Mouse (Mus musculus) MEL (cell line): ENCODE data around the gene Clic1. TPM values are rescaled to one million over a fixed set of nuclear protein-coding genes. Genes with fewer than 3 reads are reported as not detected.

Experiments
- DNase-seq: peaks from one replicate; pipeline ENCODE4 v3.0.0; 2011; ENCODE audit warnings: low read depth, low spot score
- H3K27ac ChIP-seq: 2 replicates; pipeline ENCODE4 v1.5.1; 2012; ENCODE audit warnings: low read depth, mild to moderate bottlenecking, control low read depth, low read length, moderate library complexity; ENCODE audit not compliant: control insufficient read depth
- H3K27me3 ChIP-seq, 2 experiments: fragments of 150-350 bp in 1 of 2; sonication (generic) in 1 of 2; 2 replicates each; pipeline ENCODE4 v1.6.1; 2012; ENCODE audit warnings: low read length in 2 of 2, mild to moderate bottlenecking in 2 of 2, improper control_type of control experiment in 1 of 2, moderate library complexity in 1 of 2; ENCODE audit not compliant: insufficient read depth in 2 of 2, control insufficient read depth in 1 of 2
- H3K36me3 ChIP-seq, 2 experiments: 2 replicates each; pipeline ENCODE4 v1.6.1; 2012 to 2014; ENCODE audit warnings: low read length in 2 of 2, improper control_type of control experiment in 1 of 2, inconsistent platforms in 1 of 2, mild to moderate bottlenecking in 1 of 2; ENCODE audit not compliant: insufficient read depth in 2 of 2, control insufficient read depth in 1 of 2
- H3K4me1 ChIP-seq, 2 experiments: fragments of 150-350 bp in 1 of 2; sonication (generic) in 1 of 2; 2 replicates each; pipeline ENCODE4 v1.6.1; 2012; ENCODE audit warnings: low read length in 2 of 2, improper control_type of control experiment in 1 of 2, mild to moderate bottlenecking in 1 of 2; ENCODE audit not compliant: insufficient read depth in 2 of 2, control insufficient read depth in 1 of 2
- H3K4me3 ChIP-seq, 2 experiments: fragments of 150-350 bp in 1 of 2; sonication (generic) in 1 of 2; 2 replicates each; pipeline ENCODE4 v1.5.1; 2012; ENCODE audit warnings: low read depth in 2 of 2, low read length in 2 of 2, mild to moderate bottlenecking in 2 of 2, moderate library complexity in 2 of 2, control low read depth in 1 of 2, improper control_type of control experiment in 1 of 2; ENCODE audit not compliant: control insufficient read depth in 1 of 2, insufficient read depth in 1 of 2
- H3K79me2 ChIP-seq: 2 replicates; pipeline ENCODE4 v1.6.1; 2012; ENCODE audit warnings: mild to moderate bottlenecking, low read length, moderate library complexity; ENCODE audit not compliant: control insufficient read depth, poor library complexity, insufficient read depth
- H3K9ac ChIP-seq: 2 replicates; pipeline ENCODE4 v1.6.1; 2012; ENCODE audit warnings: low read depth, mild to moderate bottlenecking, control low read depth, low read length, moderate library complexity; ENCODE audit not compliant: control insufficient read depth, poor library complexity, severe bottlenecking
- H3K9me3 ChIP-seq: fragments of 150-350 bp; sonication (generic); replicated peaks from 2 replicates; pipeline ENCODE4 v1.6.1; 2012; ENCODE audit warnings: mild to moderate bottlenecking, low read length, improper control_type of control experiment, moderate library complexity; ENCODE audit not compliant: insufficient read depth
- BHLHE40 ChIP-seq: IDR thresholded peaks from 2 replicates; pipeline ENCODE4 v1.6.1; 2012; ENCODE audit warnings: low read depth, mild to moderate bottlenecking, inconsistent platforms, low read length, improper control_type of control experiment, borderline replicate concordance
- CHD1 ChIP-seq: IDR thresholded peaks from 2 replicates; pipeline ENCODE4 v1.6.1; 2012; ENCODE audit warnings: low read depth, mild to moderate bottlenecking, inconsistent platforms, low read length, improper control_type of control experiment
- CHD2 ChIP-seq: IDR thresholded peaks from 2 replicates; pipeline ENCODE4 v1.6.1; 2011; ENCODE audit warnings: low read length, improper control_type of control experiment
- CTCF ChIP-seq, 3 experiments: IDR thresholded peaks in 2 of 3; conservative IDR thresholded peaks in 1 of 3; 2 replicates each; pipeline ENCODE4 v1.5.1; 2011 to 2012; ENCODE audit warnings: low read length in 3 of 3, low read depth in 2 of 3, mild to moderate bottlenecking in 2 of 3, improper control_type of control experiment in 1 of 3, inconsistent platforms in 1 of 3, mixed read lengths in 1 of 3, moderate library complexity in 1 of 3; ENCODE audit not compliant: control insufficient read depth in 1 of 3, insufficient read depth in 1 of 3, poor library complexity in 1 of 3, severe bottlenecking in 1 of 3
- E2F4 ChIP-seq: IDR thresholded peaks from 2 replicates; pipeline ENCODE4 v1.6.1; 2011; ENCODE audit warnings: low read depth, low read length, improper control_type of control experiment, borderline replicate concordance
- ELF1 ChIP-seq: IDR thresholded peaks from 2 replicates; pipeline ENCODE4 v1.6.1; 2014; ENCODE audit warnings: low read depth, mild to moderate bottlenecking, inconsistent platforms, low read length, improper control_type of control experiment, moderate library complexity
- ETS1 ChIP-seq: IDR thresholded peaks from 2 replicates; pipeline ENCODE4 v1.6.1; 2012; ENCODE audit warnings: low read depth, mild to moderate bottlenecking, inconsistent platforms, low read length, improper control_type of control experiment, moderate library complexity
- GABPA ChIP-seq: IDR thresholded peaks from 2 replicates; pipeline ENCODE4 v1.6.1; 2012; ENCODE audit warnings: low read depth, mild to moderate bottlenecking, inconsistent platforms, low read length, improper control_type of control experiment, moderate library complexity
- GATA1 ChIP-seq: IDR thresholded peaks from 2 replicates; pipeline ENCODE4 v1.6.1; 2011; ENCODE audit warnings: low read depth, low read length, improper control_type of control experiment
- HCFC1 ChIP-seq: IDR thresholded peaks from 2 replicates; pipeline ENCODE4 v1.6.1; 2012; ENCODE audit warnings: low read depth, mild to moderate bottlenecking, inconsistent platforms, low read length, improper control_type of control experiment, moderate library complexity
- JUND ChIP-seq: IDR thresholded peaks from 2 replicates; pipeline ENCODE4 v1.6.1; 2011; ENCODE audit warnings: low read depth, mild to moderate bottlenecking, improper control_type of control experiment, low read length
- KAT2A ChIP-seq: conservative IDR thresholded peaks from 2 replicates; pipeline ENCODE4 v1.6.1; 2012; ENCODE audit warnings: low read depth, low read length, improper control_type of control experiment, inconsistent platforms
- MAFK ChIP-seq: IDR thresholded peaks from 2 replicates; pipeline ENCODE4 v1.6.1; 2011; ENCODE audit warnings: low read depth, mild to moderate bottlenecking, low read length, improper control_type of control experiment, borderline replicate concordance
- MAX ChIP-seq: IDR thresholded peaks from 2 replicates; pipeline ENCODE4 v1.6.1; 2011; ENCODE audit warnings: low read length, improper control_type of control experiment
- MAZ ChIP-seq: IDR thresholded peaks from 2 replicates; pipeline ENCODE4 v1.6.1; 2012; ENCODE audit warnings: low read depth, mild to moderate bottlenecking, inconsistent platforms, low read length, improper control_type of control experiment
- MEF2A ChIP-seq: IDR thresholded peaks from 2 replicates; pipeline ENCODE4 v1.6.1; 2014; ENCODE audit warnings: low read depth, mild to moderate bottlenecking, inconsistent platforms, low read length, improper control_type of control experiment; ENCODE audit not compliant: poor library complexity, insufficient replicate concordance, severe bottlenecking; ENCODE audit errors: extremely low read depth
- MXI1 ChIP-seq: IDR thresholded peaks from 2 replicates; pipeline ENCODE4 v1.6.1; 2011; ENCODE audit warnings: mild to moderate bottlenecking, low read depth, low read length, improper control_type of control experiment
- MYB ChIP-seq: IDR thresholded peaks from 2 replicates; pipeline ENCODE4 v1.6.1; 2011; ENCODE audit warnings: mild to moderate bottlenecking, low read depth, low read length, improper control_type of control experiment
- MYC ChIP-seq: IDR thresholded peaks from 2 replicates; pipeline ENCODE4 v1.6.1; 2011; ENCODE audit warnings: low read depth, mild to moderate bottlenecking, low read length, improper control_type of control experiment, moderate library complexity
- NELFE ChIP-seq: IDR thresholded peaks from 2 replicates; pipeline ENCODE4 v1.6.1; 2011; ENCODE audit warnings: low read depth, low read length, improper control_type of control experiment
- NRF1 ChIP-seq: IDR thresholded peaks from 2 replicates; pipeline ENCODE4 v1.6.1; 2014; ENCODE audit warnings: low read depth, mild to moderate bottlenecking, inconsistent platforms, low read length, improper control_type of control experiment, moderate library complexity; ENCODE audit not compliant: poor library complexity, insufficient read depth, severe bottlenecking
- POLR2A ChIP-seq, 2 experiments: IDR thresholded peaks; 2 replicates each; pipeline ENCODE4 v1.6.1; 2011 to 2012; ENCODE audit warnings: low read length in 2 of 2, mild to moderate bottlenecking in 2 of 2, control low read depth in 1 of 2, improper control_type of control experiment in 1 of 2, low read depth in 1 of 2, moderate library complexity in 1 of 2; ENCODE audit not compliant: control insufficient read depth in 1 of 2, insufficient read depth in 1 of 2, poor library complexity in 1 of 2
- POLR2AphosphoS2 ChIP-seq: IDR thresholded peaks from 2 replicates; pipeline ENCODE4 v1.6.1; 2011; ENCODE audit warnings: low read length, improper control_type of control experiment
- POLR2AphosphoS5 ChIP-seq: IDR thresholded peaks from 2 replicates; pipeline ENCODE4 v1.6.1; 2012; ENCODE audit warnings: low read depth, borderline replicate concordance, mild to moderate bottlenecking, inconsistent platforms, low read length, moderate library complexity, mixed read lengths
- RAD21 ChIP-seq: IDR thresholded peaks from 2 replicates; pipeline ENCODE4 v1.6.1; 2011; ENCODE audit warnings: mild to moderate bottlenecking, low read depth, low read length, improper control_type of control experiment
- RCOR1 ChIP-seq: IDR thresholded peaks from 2 replicates; pipeline ENCODE4 v1.6.1; 2012; ENCODE audit warnings: low read depth, mild to moderate bottlenecking, inconsistent platforms, low read length, improper control_type of control experiment
- SIN3A ChIP-seq: IDR thresholded peaks from 2 replicates; pipeline ENCODE4 v1.6.1; 2012; ENCODE audit warnings: low read length, improper control_type of control experiment, inconsistent platforms
- SMC3 ChIP-seq: IDR thresholded peaks from 2 replicates; pipeline ENCODE4 v1.6.1; 2011; ENCODE audit warnings: low read depth, low read length, improper control_type of control experiment
- TAL1 ChIP-seq: IDR thresholded peaks from 2 replicates; pipeline ENCODE4 v1.6.1; 2012; ENCODE audit warnings: mild to moderate bottlenecking, inconsistent platforms, low read length, moderate library complexity, mixed read lengths
- TBP ChIP-seq: IDR thresholded peaks from 2 replicates; pipeline ENCODE4 v1.8.0; 2011; ENCODE audit warnings: low read depth, low read length, improper control_type of control experiment
- TCF12 ChIP-seq: IDR thresholded peaks from 2 replicates; pipeline ENCODE4 v1.6.1; 2014; ENCODE audit warnings: low read depth, mild to moderate bottlenecking, inconsistent platforms, low read length, improper control_type of control experiment, moderate library complexity
- UBTF ChIP-seq: IDR thresholded peaks from 2 replicates; pipeline ENCODE4 v1.6.1; 2012; ENCODE audit warnings: low read depth, mild to moderate bottlenecking, inconsistent platforms, low read length, improper control_type of control experiment, moderate library complexity, borderline replicate concordance; ENCODE audit not compliant: insufficient read depth
- USF1 ChIP-seq: IDR thresholded peaks from 2 replicates; pipeline ENCODE4 v1.6.1; 2014; ENCODE audit warnings: low read depth, mild to moderate bottlenecking, inconsistent platforms, low read length, improper control_type of control experiment, moderate library complexity
- USF2 ChIP-seq, 2 experiments: IDR thresholded peaks; 2 replicates each; pipeline ENCODE4 v1.6.1; 2011 to 2012; ENCODE audit warnings: improper control_type of control experiment in 2 of 2, low read length in 2 of 2, borderline replicate concordance in 1 of 2, inconsistent platforms in 1 of 2, low read depth in 1 of 2, mild to moderate bottlenecking in 1 of 2; ENCODE audit not compliant: insufficient read depth in 1 of 2
- ZC3H11A ChIP-seq: IDR thresholded peaks from 2 replicates; pipeline ENCODE4 v1.6.1; 2012; ENCODE audit warnings: low read depth, mild to moderate bottlenecking, inconsistent platforms, low read length, improper control_type of control experiment
- ZKSCAN1 ChIP-seq: IDR thresholded peaks from 2 replicates; pipeline ENCODE4 v1.6.1; 2012; ENCODE audit warnings: low read depth, mild to moderate bottlenecking, inconsistent platforms, low read length, improper control_type of control experiment, moderate library complexity
- ZNF384 ChIP-seq: IDR thresholded peaks from 2 replicates; pipeline ENCODE4 v1.6.1; 2012; ENCODE audit warnings: low read depth, mild to moderate bottlenecking, inconsistent platforms, low read length, improper control_type of control experiment
- polyA plus RNA-seq, 2 experiments: library from polyadenylated mRNA; stranded (reverse) in 1 of 2; unstranded in 1 of 2; fragments of >175 nt in 1 of 2; fragments of >200 nt in 1 of 2; gene quantifications; 2 replicates each; pipeline versions ENCODE4 v1.2.1 to v1.2.4; 2012; ENCODE audit warnings: low replicate concordance in 2 of 2, low read depth in 1 of 2; ENCODE audit not compliant: insufficient read length in 2 of 2, insufficient read depth in 1 of 2, missing spikeins in 1 of 2
- total RNA-seq: library from RNA; depleted of rRNA; stranded (reverse); fragments of 300-350 nt; gene quantifications from 2 replicates; pipeline ENCODE4 v1.2.3, GENCODE M21; 2012

Clic1 gene
- total and polyA plus RNA-seq, 3 experiments, result 309 to 335 (median 333) TPM

DNA sequence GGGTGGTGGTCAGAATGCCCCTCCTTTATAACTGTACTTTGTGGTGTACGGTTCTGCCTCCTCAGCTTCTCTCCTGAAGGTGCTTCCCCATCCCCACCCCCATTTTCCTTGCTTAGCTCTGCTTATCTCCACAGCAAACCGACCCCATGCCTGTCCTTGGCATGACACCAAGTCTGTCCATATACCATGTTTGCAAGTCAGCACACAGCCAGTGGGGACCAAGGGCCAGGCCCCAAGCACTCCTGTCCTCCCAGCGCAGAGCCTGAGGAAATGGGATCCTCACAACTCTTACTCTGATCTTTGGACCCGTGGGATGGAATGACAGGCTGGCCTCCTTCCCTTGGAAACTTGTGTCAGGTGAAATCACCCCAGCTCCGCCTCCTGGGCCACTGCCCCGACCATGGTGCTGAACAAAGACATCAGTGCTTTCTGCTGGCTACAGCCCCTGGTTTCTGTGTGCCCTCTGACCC, 53.5 kb downstream of the Clic1 start:
- peak overlapping the region; percentile 64 for H3K9ac ChIP-seq
- TF ChIP-seq E2F4 (no peak), RAD21 (no peak), MAFK (peak; percentile 67), CTCF (IDR thresholded peaks at IDR 0.05 in 2 of 3, conservative IDR thresholded peaks at IDR 0.05 in 1 of 3; ENCODE audit: control insufficient read depth in 1 of 3, insufficient read depth in 1 of 3, low read depth in 2 of 3, low read length in 3 of 3, poor library complexity in 1 of 3, severe bottlenecking in 1 of 3) (no peak), GABPA (no peak), TCF12 (peak; percentile 86), USF2 (IDR thresholded peaks at IDR 0.05; ENCODE audit: borderline replicate concordance in 1 of 2, insufficient read depth in 1 of 2, low read depth in 1 of 2, low read length in 2 of 2) (no peak), ZC3H11A (no peak), TBP (0 out of 2 replicates have a peak, but pooled peaks have one; percentile 61), MAZ (peak; percentile 91), MEF2A (no peak), NRF1 (no peak), TAL1 (peak; percentile 71), RCOR1 (peak; percentile 67), ETS1 (peak; percentile 96), KAT2A (no peak), CHD2 (peak; percentile 82), SMC3 (no peak), MAX (peak; percentile 62; the same call in 1 of the 2 replicates), GATA1 (peak; percentile 88), ZNF384 (no peak), ELF1 (0 out of 2 replicates have a peak, but pooled peaks have one; percentile 6), HCFC1 (peak; percentile 50; the same call in 1 of the 2 replicates), POLR2AphosphoS2 (no peak; the same call in 1 of the 2 replicates), MXI1 (peak; percentile 83), SIN3A (peak; percentile 92), ZKSCAN1 (no peak), POLR2A (IDR thresholded peaks at IDR 0.05; ENCODE audit: control insufficient read depth in 1 of 2, insufficient read depth in 1 of 2, low read depth in 1 of 2, low read length in 2 of 2, poor library complexity in 1 of 2) (no peak; a peak in 1 of 4 replicates), MYB (peak; percentile 86), JUND (no peak), NELFE (no peak; the same call in 1 of the 2 replicates), USF1 (no peak), CHD1 (no peak; the same call in 1 of the 2 replicates), MYC (peak; percentile 63), UBTF (no peak), POLR2AphosphoS5 (no peak), BHLHE40 (peak; percentile 66; the same call in 1 of the 2 replicates)

More for the DNA sequence above, 53.5 kb downstream of the Clic1 start:
- Histone ChIP-seq H3K4me1 (peaks cover 22 to 36% of the 10 kb centered on the region in 2 experiments), H3K27ac (peak overlapping the region; percentile 96), H3K79me2 (no peaks in the 10 kb centered on the region), H3K36me3 (peaks cover 0 to 31% of the 10 kb centered on the region in 2 experiments; a peak in 3 of 4 replicates), H3K9me3 (no peaks in the 10 kb centered on the region), H3K4me3 (no peak overlapping the region), H3K27me3 (no peaks in the 10 kb centered on the region)
- DNase-seq, result peak; percentile 95
